Mouse (Mus musculus): ENCODE data around the gene Pigm. TPM values are rescaled to one million over a fixed set of nuclear protein-coding genes. Genes with fewer than 3 reads are reported as not detected.

Gene Pigm
- polyA plus RNA-seq, 1 experiment from 2014 or later, result 1.7 TPM

GRCm38 (mm10) chr1:172433012-172433850 lies 56.9 kb downstream of the Pigm start:
- Histone ChIP-seq H3K27ac (replicated peaks) (no peak overlapping the region), H3K4me3 (replicated peaks) (no peak overlapping the region), H3K9me3 (replicated peaks) (no peaks in the 10 kb centered on the region), H3K4me1 (replicated peaks) (no peaks in the 10 kb centered on the region), H3K4me2 (no peak overlapping the region), H3K27me3 (no peaks in the 10 kb centered on the region), H3K9ac (no peak overlapping the region), H3K36me3 (replicated peaks) (no peaks in the 10 kb centered on the region)
- 53% methylated on average over 20 of the region's 20 CpGs for WGBS (ENCODE audit: insufficient replicate concordance)
- no peak for ATAC-seq (ENCODE audit: insufficient read depth)

Other genes with a start within 250 kb of the Pigm start
- 38.7 and 41.8 TPM in 2 replicates for gene Pex19, start 249.8 kb upstream of the Pigm start, polyA plus RNA-seq (2015; fragmentation: Nextera tagmentation; extraction: Ambion mirVana)
- gene Dcaf8, start 228.5 kb upstream of the Pigm start, polyA plus RNA-seq (2015; fragmentation: Nextera tagmentation; extraction: Ambion mirVana), result 55.3 and 62.8 TPM in 2 replicates
- gene Pea15a, start 169.7 kb upstream of the Pigm start, polyA plus RNA-seq (2015; fragmentation: Nextera tagmentation; extraction: Ambion mirVana), result 20.2 and 22.3 TPM in 2 replicates
- 2.9 and 5.0 TPM in 2 replicates for gene Casq1, start 156.7 kb upstream of the Pigm start, polyA plus RNA-seq (2015; fragmentation: Nextera tagmentation; extraction: Ambion mirVana)
- 0.02 TPM in 1 of 2 replicates, not detected in the other for gene Atp1a4, start 118.1 kb upstream of the Pigm start, polyA plus RNA-seq (2015; fragmentation: Nextera tagmentation; extraction: Ambion mirVana)
- gene Igsf8, start 114.9 kb upstream of the Pigm start, polyA plus RNA-seq (2015; fragmentation: Nextera tagmentation; extraction: Ambion mirVana), result 17.9 and 23.1 TPM in 2 replicates
- 0.39 and 0.40 TPM in 2 replicates for gene Atp1a2, start 78.5 kb upstream of the Pigm start, polyA plus RNA-seq (2015; fragmentation: Nextera tagmentation; extraction: Ambion mirVana)
- 0.03 TPM in 1 of 2 replicates, not detected in the other for gene Kcnj9, start 47.2 kb upstream of the Pigm start, polyA plus RNA-seq (2015; fragmentation: Nextera tagmentation; extraction: Ambion mirVana)
- 0.09 and 0.12 TPM in 2 replicates for gene Kcnj10, start 35.3 kb upstream of the Pigm start, polyA plus RNA-seq (2015; fragmentation: Nextera tagmentation; extraction: Ambion mirVana)
- 0.78 and 1.2 TPM in 2 replicates for gene Slamf9, start 98.8 kb downstream of the Pigm start, polyA plus RNA-seq (2015; fragmentation: Nextera tagmentation; extraction: Ambion mirVana)
- 0.96 and 1.2 TPM in 2 replicates for gene Igsf9, start 105.2 kb downstream of the Pigm start, polyA plus RNA-seq (2015; fragmentation: Nextera tagmentation; extraction: Ambion mirVana)
- 121 and 125 TPM in 2 replicates for gene Tagln2, start 123.5 kb downstream of the Pigm start, polyA plus RNA-seq (2015; fragmentation: Nextera tagmentation; extraction: Ambion mirVana)
- 0.29 and 0.43 TPM in 2 replicates for gene Cfap45, start 144.3 kb downstream of the Pigm start, polyA plus RNA-seq (2015; fragmentation: Nextera tagmentation; extraction: Ambion mirVana)
- not detected in 2 replicates for gene Vsig8, start 179.4 kb downstream of the Pigm start, polyA plus RNA-seq (2015; fragmentation: Nextera tagmentation; extraction: Ambion mirVana)
- gene Slamf8, start 214.0 kb downstream of the Pigm start, polyA plus RNA-seq (2015; fragmentation: Nextera tagmentation; extraction: Ambion mirVana), result 0.10 and 0.33 TPM in 2 replicates
- gene Fcrl6, start 226.0 kb downstream of the Pigm start, polyA plus RNA-seq (2015; fragmentation: Nextera tagmentation; extraction: Ambion mirVana), result 0.08 TPM in 1 of 2 replicates, not detected in the other